Mouse (Mus musculus) urinary bladder, postnatal 14 days (tissue): Measurements from ENCODE around the gene Triobp.

Experiments used
- DNase-seq: peaks from one replicate; pipeline ENCODE4 v3.0.0; 2021; ENCODE audit warnings: low spot score

Gene Triobp

GRCm38 (mm10) chr15:78947657-78948056 is at the start of gene Triobp:
Gene Triobp, plus strand, starts transcription at chr15:78947724.
- DNase-seq = peak; percentile 84

GRCm38 (mm10) chr15:78898507-78899001 is 49.0 kb upstream of the Triobp start:
- DNase-seq = no peak

GRCm38 (mm10) chr15:78899409-78899739 is 48.1 kb upstream of the Triobp start, which contains the start of gene Gm49510:
Gene Gm49510, plus strand, starts transcription at chr15:78899667.
- DNase-seq = no peak

GRCm38 (mm10) chr15:78899740-78900584 is 47.6 kb upstream of the Triobp start, which contains the start of gene Sh3bp1:
Gene Sh3bp1, plus strand, starts transcription at chr15:78899768.
- peak; percentile 77 for DNase-seq

GRCm38 (mm10) chr15:78900585-78901421 is 46.7 kb upstream of the Triobp start:
- peak; percentile 48 for DNase-seq

- no peak for DNase-seq
Measured at GRCm38 (mm10) chr15:78901422-78901789, 46.1 kb upstream of the Triobp start.

- peak; percentile 86 for DNase-seq
Measured at GRCm38 (mm10) chr15:78903243-78903642, 44.3 kb upstream of the Triobp start.

- no peak for DNase-seq
Measured at GRCm38 (mm10) chr15:78908399-78908798, 39.1 kb upstream of the Triobp start.

- DNase-seq = no peak
Measured at GRCm38 (mm10) chr15:78908982-78909381, 38.5 kb upstream of the Triobp start.

- peak; percentile 57 for DNase-seq
Measured at GRCm38 (mm10) chr15:78912040-78912439, 35.5 kb upstream of the Triobp start.

- peak; percentile 95 for DNase-seq
Measured at GRCm38 (mm10) chr15:78913632-78914090, 33.9 kb upstream of the Triobp start, which contains the start of gene Pdxp. Gene Pdxp, plus strand, starts transcription at chr15:78913919.

GRCm38 (mm10) chr15:78914091-78914822 is 33.3 kb upstream of the Triobp start:
- DNase-seq = no peak

GRCm38 (mm10) chr15:78914823-78915659 is 32.5 kb upstream of the Triobp start:
- no peak for DNase-seq

GRCm38 (mm10) chr15:78915660-78916017 is 31.9 kb upstream of the Triobp start:
- DNase-seq = peak; percentile 66

GRCm38 (mm10) chr15:78916052-78916826 is 31.3 kb upstream of the Triobp start:
- no peak for DNase-seq

GRCm38 (mm10) chr15:78918126-78918525 is 29.4 kb upstream of the Triobp start:
- no peak for DNase-seq

GRCm38 (mm10) chr15:78919914-78920313 is 27.6 kb upstream of the Triobp start:
- no peak for DNase-seq

GRCm38 (mm10) chr15:78922700-78923099 is 24.8 kb upstream of the Triobp start:
- no peak for DNase-seq

GRCm38 (mm10) chr15:78923585-78923984 is 23.9 kb upstream of the Triobp start:
- DNase-seq = no peak

- no peak for DNase-seq
Measured at GRCm38 (mm10) chr15:78925129-78925528, 22.4 kb upstream of the Triobp start.
